In the genomic region with DNA sequence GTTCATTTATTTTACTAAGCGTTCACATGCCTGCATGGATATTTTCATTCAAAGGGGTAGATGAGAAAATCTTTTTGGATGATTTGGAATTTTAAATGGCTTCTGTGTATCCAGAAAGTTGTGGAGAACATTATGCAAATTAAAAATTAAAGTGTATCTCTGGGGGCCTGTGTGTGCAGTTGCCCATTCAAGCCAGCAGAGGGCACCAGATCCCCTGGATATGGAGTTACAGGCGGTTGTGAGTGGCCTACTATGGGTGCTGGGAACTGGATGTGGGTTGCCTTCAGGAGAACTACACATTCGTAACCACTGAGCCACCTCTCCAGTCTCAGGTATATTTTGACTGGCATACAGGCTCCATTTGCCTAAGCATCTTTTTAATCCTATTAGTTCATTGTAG, we compare ENCODE assay signal across 21 mouse cellular contexts.
DNase-seq lines count a peak whose midpoint lies in the region; ATAC-seq and TF ChIP-seq lines count a peak whose summit lies in the region.
"Had no signal": no experiment of that assay in that cellular context is flagged by ENCODE, and none has a peak within 500 bp of the region (broad histone marks: within the 10 kb centered on the region; RNA-seq: fewer than 3 reads in every experiment).

No protein-coding gene starts in this region.

- no peak overlapping the region for H3K4me2 ChIP-seq in intestine, postnatal 0 days (replicated peaks; ENCODE audit: low read depth)
- H3K4me2 ChIP-seq in intestine, embryonic 16.5 days (ENCODE audit: low read depth, low read length) = no peak overlapping the region
- no peak overlapping the region for H3K4me2 ChIP-seq in lung, postnatal 0 days (replicated peaks; ENCODE audit: low read depth, low read length)
- H3K4me2 ChIP-seq: embryonic facial prominence, embryonic 15.5 days; forebrain, embryonic 12.5 days; hindbrain, embryonic 15.5 days; kidney, embryonic 15.5 days; liver, embryonic 13.5 days; midbrain, embryonic 11.5 days had no signal

- ATAC-seq in intestine, postnatal 0 days = no peak
- no peak for ATAC-seq in intestine, embryonic 16.5 days
- no peak for ATAC-seq in lung, postnatal 0 days

- no peaks in the 10 kb centered on the region for H3K4me1 ChIP-seq in intestine, postnatal 0 days (replicated peaks; ENCODE audit: control insufficient read depth, insufficient read depth, low read length)
- H3K4me1 ChIP-seq in intestine, embryonic 16.5 days (ENCODE audit: control insufficient read depth, insufficient read depth, low read length) = no peaks in the 10 kb centered on the region
- no peaks in the 10 kb centered on the region for H3K4me1 ChIP-seq in lung, postnatal 0 days (ENCODE audit: insufficient read depth, low read depth, low read length)
- no peaks in the 10 kb centered on the region for H3K4me1 ChIP-seq in ES-Bruce4 (ENCODE audit: control insufficient read depth, insufficient read depth, low read length)
- H3K4me1 ChIP-seq: embryonic facial prominence, embryonic 15.5 days; forebrain, embryonic 12.5 days; hindbrain, embryonic 15.5 days; kidney, embryonic 15.5 days; liver, embryonic 13.5 days had no signal

- H3K9ac ChIP-seq in intestine, postnatal 0 days (ENCODE audit: low read depth, low read length) = no peak overlapping the region
- no peak overlapping the region for H3K9ac ChIP-seq in intestine, embryonic 16.5 days (ENCODE audit: low read depth, low read length)
- no peak overlapping the region for H3K9ac ChIP-seq in lung, postnatal 0 days (replicated peaks; ENCODE audit: low read depth)
- H3K9ac ChIP-seq in ES-Bruce4 (ENCODE audit: low read depth, poor library complexity, severe bottlenecking) = no peak overlapping the region
- H3K9ac ChIP-seq: embryonic facial prominence, embryonic 15.5 days; forebrain, embryonic 12.5 days; hindbrain, embryonic 15.5 days; kidney, embryonic 15.5 days; liver, embryonic 13.5 days had no signal

- WGBS in intestine, postnatal 0 days = 88% methylated on average over 3 of the region's 3 CpGs
- WGBS in intestine, embryonic 16.5 days = 87% methylated on average over 3 of the region's 3 CpGs
- 88% methylated on average over 3 of the region's 3 CpGs for WGBS in lung, postnatal 0 days

- H3K9me3 ChIP-seq in intestine, postnatal 0 days (ENCODE audit: control insufficient read depth) = no peaks in the 10 kb centered on the region
- H3K9me3 ChIP-seq in intestine, embryonic 16.5 days (ENCODE audit: control insufficient read depth, low read length) = no peaks in the 10 kb centered on the region
- H3K9me3 ChIP-seq in lung, postnatal 0 days (ENCODE audit: low read length) = no peaks in the 10 kb centered on the region
- H3K9me3 ChIP-seq in ES-Bruce4 (replicated peaks; ENCODE audit: control insufficient read depth, insufficient read depth, low read length, poor library complexity, severe bottlenecking) = 0 out of 2 replicates have a peak, but pooled peaks cover 3% of the 10 kb centered on the region
- H3K9me3 ChIP-seq: embryonic facial prominence, embryonic 15.5 days; hindbrain, embryonic 15.5 days; liver, embryonic 13.5 days had no signal

- no peak overlapping the region for H3K27ac ChIP-seq in intestine, postnatal 0 days (ENCODE audit: low read depth, low read length)
- no peak overlapping the region for H3K27ac ChIP-seq in intestine, embryonic 16.5 days (ENCODE audit: low read length)
- no peak overlapping the region for H3K27ac ChIP-seq in lung, postnatal 0 days (ENCODE audit: low read length)
- H3K27ac ChIP-seq in ES-Bruce4 (ENCODE audit: insufficient read depth, low read length) = no peak overlapping the region
- H3K27ac ChIP-seq: embryonic facial prominence, embryonic 15.5 days; forebrain, embryonic 12.5 days; hindbrain, embryonic 15.5 days; kidney, embryonic 15.5 days; liver, embryonic 13.5 days had no signal

- no peak for TF ChIP-seq POLR2A in ES-Bruce4 (IDR thresholded peaks at IDR 0.05; ENCODE audit: insufficient read depth, low read length)

- H3K27me3 ChIP-seq in intestine, postnatal 0 days (replicated peaks; ENCODE audit: control insufficient read depth, insufficient read depth, low read length) = no peaks in the 10 kb centered on the region
- H3K27me3 ChIP-seq in intestine, embryonic 16.5 days (replicated peaks; ENCODE audit: control insufficient read depth, insufficient read depth, low read length) = no peaks in the 10 kb centered on the region
- H3K27me3 ChIP-seq in lung, postnatal 0 days (replicated peaks; ENCODE audit: insufficient read depth, low read length) = no peaks in the 10 kb centered on the region
- H3K27me3 ChIP-seq in ES-Bruce4 (ENCODE audit: control insufficient read depth, insufficient read depth, low read length, poor library complexity, severe bottlenecking) = no peaks in the 10 kb centered on the region
- H3K27me3 ChIP-seq: embryonic facial prominence, embryonic 15.5 days; forebrain, embryonic 12.5 days; hindbrain, embryonic 15.5 days; kidney, embryonic 15.5 days; liver, embryonic 13.5 days had no signal

- TF ChIP-seq EP300 in lung, postnatal 0 days (IDR thresholded peaks at IDR 0.05) = no peak
- TF ChIP-seq EP300 in ES-Bruce4 (IDR thresholded peaks at IDR 0.05; ENCODE audit: insufficient read depth, low read depth, low read length) = no peak

- H3K4me3 ChIP-seq in intestine, postnatal 0 days (ENCODE audit: low read depth, low read length) = no peak overlapping the region
- no peak overlapping the region for H3K4me3 ChIP-seq in intestine, embryonic 16.5 days (ENCODE audit: low read length)
- H3K4me3 ChIP-seq in lung, postnatal 0 days (ENCODE audit: low read depth, low read length) = no peak overlapping the region
- H3K4me3 ChIP-seq in ES-Bruce4 (ENCODE audit: low read depth, low read length) = no peak overlapping the region
- H3K4me3 ChIP-seq: embryonic facial prominence, embryonic 15.5 days; forebrain, embryonic 12.5 days; hindbrain, embryonic 15.5 days; kidney, embryonic 15.5 days; liver, embryonic 13.5 days; myocyte had no signal

- no peak for DNase-seq in lung, postnatal 0 days (ENCODE audit: low spot score)
- DNase-seq in lung, postnatal 4 days = no peak
- DNase-seq in ZHBTc4 (ENCODE audit: low read depth, low spot score) = peak; percentile 25
- no peak for DNase-seq in urinary bladder, postnatal 10 days (ENCODE audit: low spot score)
- no peak for DNase-seq in retina, postnatal 1 day
- DNase-seq: adrenal gland, adult 8-10 months; cerebellum, adult 2 months; heart, postnatal 14 days; layer of hippocampus, adult 9-11 months; liver, embryonic 13.5 days; lung, postnatal 36 days; spleen, adult 18-20 months had no signal

- H3K36me3 ChIP-seq in intestine, postnatal 0 days (ENCODE audit: control insufficient read depth, insufficient read depth) = no peaks in the 10 kb centered on the region
- no peaks in the 10 kb centered on the region for H3K36me3 ChIP-seq in intestine, embryonic 16.5 days (ENCODE audit: control insufficient read depth, insufficient read depth, low read length)
- H3K36me3 ChIP-seq in lung, postnatal 0 days (ENCODE audit: insufficient read depth, low read length) = no peaks in the 10 kb centered on the region
- no peaks in the 10 kb centered on the region for H3K36me3 ChIP-seq in ES-Bruce4 (ENCODE audit: control insufficient read depth, insufficient read depth, low read length, poor library complexity, severe bottlenecking)
- H3K36me3 ChIP-seq: embryonic facial prominence, embryonic 15.5 days; forebrain, embryonic 12.5 days; hindbrain, embryonic 15.5 days; kidney, embryonic 15.5 days; liver, embryonic 13.5 days had no signal

- TF ChIP-seq CTCF in intestine, postnatal 0 days (IDR thresholded peaks at IDR 0.05; ENCODE audit: low read depth) = peak; percentile 37
- TF ChIP-seq CTCF in lung, postnatal 0 days (IDR thresholded peaks at IDR 0.05) = 0 out of 2 replicates have a peak, but pooled peaks have one; percentile 13
- peak; percentile 41 for TF ChIP-seq CTCF in ES-Bruce4 (IDR thresholded peaks at IDR 0.05; ENCODE audit: low read depth, low read length)
